Mouse (Mus musculus): ENCODE data around the gene Lck.

Lck gene

DNA sequence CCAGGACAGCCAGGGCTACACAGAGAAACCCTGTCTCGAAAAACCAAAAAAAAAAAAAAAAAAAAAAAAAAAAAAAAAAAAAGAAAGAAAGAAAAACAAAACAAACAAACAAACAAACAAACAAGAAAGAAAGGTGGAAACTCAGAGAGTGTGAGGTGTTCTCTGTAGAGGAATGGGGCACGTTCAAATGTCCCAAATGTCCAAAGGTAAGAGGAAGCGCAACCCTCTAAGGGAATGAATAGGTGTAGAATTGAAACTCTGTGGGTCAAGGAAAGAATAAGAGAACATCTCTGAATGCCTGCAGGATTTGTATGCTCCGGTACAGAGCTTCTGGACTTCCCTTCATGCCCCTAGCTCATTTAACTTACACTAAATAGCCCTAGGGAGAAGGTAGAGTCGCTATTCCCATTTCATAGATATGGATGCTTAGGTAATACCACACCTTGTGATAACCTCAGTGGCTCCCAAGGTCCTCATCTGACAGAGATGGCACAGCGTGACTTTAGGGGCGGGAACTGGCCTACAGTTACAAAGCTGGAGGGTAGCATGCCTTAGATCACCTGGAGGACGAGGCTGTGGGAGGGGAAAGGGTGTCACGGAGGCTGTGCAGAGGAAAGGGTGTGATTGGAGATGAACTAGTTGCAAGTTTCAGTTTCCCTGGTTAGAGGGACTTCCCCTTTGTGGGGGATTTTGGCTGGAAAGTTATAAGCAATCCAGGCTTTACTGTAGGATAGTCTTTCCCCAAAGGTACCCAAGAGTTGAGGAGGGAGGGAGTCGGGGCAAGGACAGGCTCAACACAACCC is 65.8 kb downstream of the Lck start:
- DNase-seq: no peak

DNA sequence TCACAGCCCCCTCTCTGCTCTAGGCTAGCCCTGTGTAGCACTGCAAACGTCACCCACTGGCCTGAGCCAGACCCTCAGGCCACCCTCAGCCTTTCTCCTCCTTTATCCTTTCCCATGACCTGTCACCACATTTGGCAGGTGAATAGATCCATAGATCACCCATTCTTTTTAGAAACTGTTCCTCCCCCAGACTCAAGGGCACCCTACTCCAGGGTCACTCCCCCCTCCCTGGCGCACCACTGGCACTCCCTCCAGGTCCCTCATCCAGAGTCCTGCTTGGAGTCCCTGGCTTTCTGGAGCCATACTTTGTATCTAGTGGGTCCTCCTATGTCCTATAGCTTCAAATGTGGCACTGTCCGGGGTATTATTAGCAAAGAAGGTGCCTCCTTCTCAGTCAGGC is 67.9 kb downstream of the Lck start:
- DNase-seq: no peak

DNA sequence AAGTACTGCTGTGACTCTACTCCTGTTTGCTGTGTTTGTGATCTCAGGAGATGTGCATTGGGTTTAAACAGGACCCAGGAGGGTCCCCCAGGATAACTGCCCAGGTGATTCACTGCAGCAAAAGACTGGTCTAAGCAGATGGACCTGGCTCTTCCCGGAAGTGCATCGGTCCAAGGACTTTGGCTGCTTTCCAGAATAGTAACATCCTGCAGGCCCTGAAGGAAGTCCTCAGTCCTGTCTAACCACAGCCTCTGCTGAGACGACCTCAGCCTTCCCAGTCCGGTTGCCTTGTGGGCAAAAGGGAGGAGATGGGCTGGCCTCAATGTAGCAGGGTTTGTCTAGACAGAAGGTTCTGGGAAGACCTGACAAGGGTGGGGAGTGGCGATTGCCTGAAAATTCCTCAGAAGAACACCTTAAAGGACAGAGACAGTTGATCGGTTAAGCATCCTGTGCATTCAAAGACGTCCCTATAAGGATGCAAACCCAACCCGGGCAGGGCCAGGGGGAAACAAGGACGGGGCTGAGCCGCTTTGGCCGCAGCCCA is 70.5 kb downstream of the Lck start:
- no peak for DNase-seq

DNA sequence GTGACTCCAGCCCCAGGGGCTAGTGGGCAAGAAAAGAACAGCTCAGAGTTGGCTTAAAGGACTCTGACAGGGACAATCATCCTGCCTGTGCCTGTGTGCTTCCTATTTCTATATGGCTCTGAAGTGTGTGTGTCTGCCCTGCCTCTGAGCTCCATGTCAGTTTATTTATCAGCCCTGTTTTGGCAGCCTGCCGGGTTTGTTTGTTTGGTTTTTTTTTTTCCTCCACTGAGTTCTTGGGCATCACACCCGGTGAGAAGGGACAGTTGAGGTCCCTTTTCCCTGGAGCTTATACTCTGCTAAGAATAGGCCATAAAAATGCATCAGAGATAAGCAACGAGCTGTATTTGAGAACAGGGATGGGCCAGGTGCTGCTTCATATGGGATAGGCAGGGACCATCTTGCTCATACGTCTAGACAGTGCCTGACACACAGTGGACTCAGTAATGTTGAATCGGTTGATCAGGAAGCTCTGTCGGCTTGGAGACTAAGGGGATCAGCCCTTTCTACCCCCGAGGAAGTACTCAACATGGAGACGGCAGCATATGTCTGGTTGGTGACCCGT is 71.0 kb downstream of the Lck start:
- DNase-seq: no peak

DNA sequence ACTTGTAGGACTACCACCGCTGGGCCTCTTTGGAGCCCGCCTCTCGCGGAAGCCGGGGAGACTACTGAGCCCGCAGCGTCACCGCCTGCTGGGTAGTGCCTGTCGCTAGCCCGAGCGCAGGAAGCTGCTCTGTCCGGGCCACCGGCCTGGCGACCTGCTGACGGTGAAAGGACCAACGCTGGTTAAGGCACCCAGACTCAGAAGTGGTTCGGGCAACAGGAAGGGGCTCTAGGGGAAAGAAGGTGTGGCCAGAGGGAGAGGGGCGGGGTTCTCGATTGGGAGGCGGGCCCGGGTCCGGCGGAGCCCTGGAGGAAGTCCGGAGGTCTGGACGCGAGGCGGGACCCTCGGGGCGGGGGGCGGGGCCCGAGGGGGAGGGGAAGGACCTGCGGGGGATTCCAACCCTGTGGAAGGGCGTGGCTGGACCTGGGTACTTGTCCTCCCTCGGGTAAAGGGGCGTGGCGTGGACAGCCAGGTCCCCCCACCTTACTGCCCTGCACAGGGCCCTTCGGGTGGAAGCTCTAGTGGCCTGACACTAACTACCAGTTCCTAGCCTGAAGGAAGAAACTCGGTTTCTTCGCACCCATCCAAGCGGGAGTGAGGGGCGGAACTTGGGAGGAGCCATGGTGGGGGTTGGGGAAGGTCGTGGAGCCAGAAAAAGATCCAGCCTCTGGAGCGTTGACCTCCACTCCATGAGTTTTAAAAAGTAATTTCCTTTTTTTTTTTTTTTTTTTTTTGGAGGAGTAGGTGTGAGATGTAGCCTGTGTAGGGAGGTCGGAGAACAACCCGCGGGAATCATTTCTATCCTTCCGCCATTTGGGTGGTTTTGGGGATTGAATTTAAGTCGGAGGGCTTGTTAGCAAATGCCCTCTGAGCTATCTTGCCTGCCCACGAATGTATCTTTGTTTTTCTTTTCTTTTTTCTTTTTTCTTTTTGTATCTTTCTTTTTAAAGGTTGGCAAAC is 72.6 kb downstream of the Lck start:
- DNase-seq: peak; percentile 82 to 85

DNA sequence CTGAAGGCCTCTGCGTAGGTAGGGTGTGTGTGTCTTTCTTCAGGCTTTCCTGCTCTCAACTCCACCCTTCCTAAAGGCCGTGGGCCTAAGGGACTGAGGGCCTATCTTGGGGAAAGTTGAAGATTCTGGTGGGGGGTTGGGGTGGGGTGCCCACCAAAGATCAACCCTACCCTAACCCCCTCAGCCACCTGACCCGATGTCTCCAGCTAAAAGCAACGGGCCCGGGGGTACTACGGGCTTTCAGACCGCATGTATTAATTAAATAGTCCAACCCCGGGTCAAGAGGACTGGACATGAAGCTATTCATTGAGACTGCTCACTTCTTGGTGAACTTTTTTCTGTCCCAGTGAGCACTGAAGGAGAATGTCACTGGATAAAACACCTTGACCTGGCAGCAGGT is 73.4 kb downstream of the Lck start:
- no peak for DNase-seq

DNA sequence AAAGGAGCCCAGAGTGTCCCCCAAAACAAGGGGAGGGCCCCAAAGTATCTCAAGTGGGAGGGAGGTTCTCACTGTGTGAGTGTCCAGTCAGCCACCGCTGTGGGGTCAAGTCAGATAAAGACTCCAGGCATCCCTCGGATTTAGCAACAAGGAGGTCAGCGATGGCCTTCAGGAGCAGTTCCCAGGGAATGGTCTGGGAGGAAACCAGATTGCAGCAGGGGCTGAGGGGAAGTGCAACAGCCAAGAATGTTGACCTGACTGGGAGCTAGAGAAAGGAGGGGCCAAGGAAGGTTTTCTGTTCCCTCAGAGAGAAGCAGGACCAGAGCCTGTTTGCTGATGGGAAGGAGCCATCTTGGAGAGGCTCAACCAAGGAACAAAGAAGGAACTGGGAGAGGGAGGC is 74.5 kb downstream of the Lck start:
- no peak for DNase-seq
